Mouse (Mus musculus) splenic B cell, adult 2 months (primary cell): Measurements from ENCODE around the gene Krtap28-13.

Source experiments
- DNase-seq: peaks from one replicate; pipeline ENCODE4 v3.0.0-alpha.2; 2011; ENCODE audit warnings: low read depth, low spot score
- H3K27me3 ChIP-seq: 2 replicates; pipeline ENCODE4 v1.6.1; 2012; ENCODE audit warnings: mild to moderate bottlenecking, low read length, moderate library complexity, mixed read lengths; ENCODE audit not compliant: control insufficient read depth, poor library complexity, insufficient read depth, severe bottlenecking
- H3K36me3 ChIP-seq: 2 replicates; pipeline ENCODE4 v1.6.1; 2012; ENCODE audit warnings: mild to moderate bottlenecking, low read length, moderate library complexity, mixed read lengths; ENCODE audit not compliant: control insufficient read depth, poor library complexity, insufficient read depth, severe bottlenecking

Gene Krtap28-13

GRCm38 (mm10) chr1:83066577-83066976 is 5.8 kb downstream of the Krtap28-13 start:
- no peak for DNase-seq
- Histone ChIP-seq H3K27me3 (no peaks in the 10 kb centered on the region), H3K36me3 (no peaks in the 10 kb centered on the region)

GRCm38 (mm10) chr1:83067205-83067604 is 6.5 kb downstream of the Krtap28-13 start:
- H3K36me3 ChIP-seq: no peaks in the 10 kb centered on the region
- DNase-seq: no peak
- H3K27me3 ChIP-seq: no peaks in the 10 kb centered on the region

DNA sequence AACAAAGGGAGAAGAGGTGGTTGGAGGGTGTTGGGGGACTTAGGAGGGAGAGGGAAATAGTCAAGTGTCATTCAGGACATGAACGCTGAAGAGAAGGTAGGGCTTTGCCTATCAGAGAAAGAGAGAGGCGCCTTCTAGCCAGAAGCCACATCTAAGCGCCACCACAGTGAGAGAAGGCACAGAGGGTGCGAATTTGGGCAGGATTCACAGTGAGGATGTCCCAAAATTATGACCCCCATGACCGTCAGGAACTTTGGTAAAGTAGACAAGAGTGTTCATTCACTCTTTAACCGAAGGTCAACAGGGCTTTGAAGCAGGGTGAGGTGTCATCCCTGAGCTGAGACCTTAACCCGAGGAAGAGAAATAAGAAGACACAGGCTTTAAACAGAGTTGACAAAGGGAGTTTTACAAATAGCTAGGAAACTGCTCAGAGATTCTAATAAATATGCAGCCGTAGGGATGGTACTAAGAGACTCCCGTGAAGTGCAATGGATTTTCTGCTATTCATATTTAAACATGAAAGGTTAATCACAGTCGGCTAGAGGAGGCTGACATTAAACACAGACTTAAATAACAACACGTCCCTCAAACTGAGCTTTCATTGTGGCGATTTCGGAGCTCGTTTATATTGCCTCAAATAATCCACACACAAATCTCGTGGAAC is 14.9 kb downstream of the Krtap28-13 start:
- Histone ChIP-seq H3K36me3 (no peaks in the 10 kb centered on the region), H3K27me3 (no peaks in the 10 kb centered on the region; the same call in 1 of the 2 replicates)
- no peak for DNase-seq

DNA sequence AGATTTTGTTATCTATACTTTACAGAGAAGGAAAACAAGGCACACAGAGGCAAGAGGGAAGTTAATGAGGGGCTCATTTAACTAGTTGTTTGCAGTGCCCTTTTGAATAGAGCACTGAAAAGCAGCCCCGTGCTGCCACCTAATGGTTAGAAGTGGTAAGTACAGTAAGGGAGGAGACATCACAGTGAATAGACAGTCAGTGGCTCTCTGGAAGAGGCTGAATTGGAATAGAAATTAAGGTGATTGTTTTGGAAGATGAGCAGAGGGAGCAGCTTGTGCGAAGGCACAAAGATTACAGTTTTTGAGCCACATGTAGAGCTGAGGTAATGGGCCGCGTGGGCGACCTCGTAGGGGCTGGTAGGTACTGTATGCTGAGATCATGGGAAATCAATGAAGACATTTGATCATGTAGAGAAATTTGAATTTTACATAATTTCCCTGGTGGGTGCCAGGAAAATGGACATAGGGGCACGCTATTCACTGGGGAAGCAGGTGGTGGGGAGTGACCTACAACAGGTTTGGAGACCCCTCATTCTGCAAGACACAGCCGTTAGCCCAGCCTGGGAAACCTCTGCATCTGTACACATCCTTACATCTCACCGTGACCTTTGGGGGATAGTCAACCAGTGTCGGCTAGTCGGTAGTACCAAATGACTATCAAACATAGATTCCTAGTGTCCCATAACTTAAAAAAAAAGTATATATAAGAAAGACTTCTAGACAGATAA is 15.6 kb downstream of the Krtap28-13 start:
- no peaks in the 10 kb centered on the region for H3K36me3 ChIP-seq
- peak; percentile 49 for DNase-seq
- H3K27me3 ChIP-seq: no peaks in the 10 kb centered on the region; the same call in 1 of the 2 replicates

GRCm38 (mm10) chr1:83077016-83077415 is 16.3 kb downstream of the Krtap28-13 start:
- Histone ChIP-seq H3K27me3 (no peaks in the 10 kb centered on the region; the same call in 1 of the 2 replicates), H3K36me3 (no peaks in the 10 kb centered on the region)
- DNase-seq: no peak

GRCm38 (mm10) chr1:83084790-83085189 is 24.1 kb downstream of the Krtap28-13 start:
- Histone ChIP-seq H3K36me3 (no peaks in the 10 kb centered on the region), H3K27me3 (no peaks in the 10 kb centered on the region)
- no peak for DNase-seq

DNA sequence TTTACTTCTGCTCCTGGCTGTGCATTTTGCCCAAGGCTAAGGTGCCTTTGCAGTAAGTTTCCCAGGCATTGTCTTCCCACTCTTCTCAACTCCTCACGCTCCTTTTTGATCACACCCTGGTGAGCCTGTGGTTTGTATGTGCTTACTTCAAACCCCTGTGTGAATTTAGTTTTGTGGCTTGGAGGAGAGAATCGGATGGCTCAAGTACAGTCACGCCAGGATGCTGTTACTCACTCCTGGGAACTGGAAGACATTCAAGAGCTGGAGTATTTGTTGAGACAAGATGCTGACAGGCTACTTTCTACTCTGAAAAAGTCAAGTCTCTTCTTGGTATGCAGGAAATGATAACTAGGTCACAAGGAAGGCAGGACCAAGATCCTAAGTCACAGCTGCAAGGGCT is 30.5 kb downstream of the Krtap28-13 start:
- DNase-seq: no peak
- Histone ChIP-seq H3K27me3 (no peaks in the 10 kb centered on the region), H3K36me3 (no peaks in the 10 kb centered on the region)

DNA sequence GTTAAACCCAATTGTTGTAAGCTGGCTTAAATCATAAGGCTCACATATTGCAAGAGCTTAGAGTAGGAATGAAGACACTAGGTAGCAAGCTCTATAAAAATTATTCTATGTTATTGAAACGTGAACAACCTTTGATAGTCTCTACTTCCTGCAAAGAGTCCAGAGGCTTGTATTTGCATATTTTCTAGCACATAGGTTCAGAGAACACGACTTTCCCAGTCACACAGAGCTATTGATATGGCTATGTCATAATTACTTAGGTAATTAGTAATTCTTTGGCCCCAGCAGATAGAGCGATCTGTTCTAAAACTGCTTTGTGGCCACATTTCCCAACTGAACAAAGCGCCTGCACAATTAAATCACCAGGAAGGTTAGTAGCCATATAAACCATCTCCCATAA is 36.2 kb downstream of the Krtap28-13 start:
- no peak for DNase-seq
- no peaks in the 10 kb centered on the region for H3K36me3 ChIP-seq
- H3K27me3 ChIP-seq: no peaks in the 10 kb centered on the region

DNA sequence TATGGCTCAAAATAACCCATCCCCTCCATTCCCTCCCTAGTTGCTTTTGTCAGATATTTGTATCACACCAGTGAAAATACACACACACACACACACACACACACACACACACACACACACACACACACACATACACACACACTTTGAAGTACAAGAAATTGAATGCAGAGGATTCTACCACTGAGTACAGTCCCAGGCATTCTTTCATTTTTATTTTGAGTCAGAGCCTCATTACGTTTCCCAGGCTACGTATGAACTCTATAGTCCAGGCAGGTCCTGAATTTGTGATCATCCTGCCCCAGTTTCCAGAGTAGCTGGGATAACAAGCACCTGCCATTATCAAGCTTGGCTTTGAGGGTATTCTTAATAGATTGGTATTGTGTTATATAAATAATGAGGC is 38.4 kb downstream of the Krtap28-13 start:
- no peaks in the 10 kb centered on the region for H3K27me3 ChIP-seq
- H3K36me3 ChIP-seq: no peaks in the 10 kb centered on the region
- DNase-seq: no peak

DNA sequence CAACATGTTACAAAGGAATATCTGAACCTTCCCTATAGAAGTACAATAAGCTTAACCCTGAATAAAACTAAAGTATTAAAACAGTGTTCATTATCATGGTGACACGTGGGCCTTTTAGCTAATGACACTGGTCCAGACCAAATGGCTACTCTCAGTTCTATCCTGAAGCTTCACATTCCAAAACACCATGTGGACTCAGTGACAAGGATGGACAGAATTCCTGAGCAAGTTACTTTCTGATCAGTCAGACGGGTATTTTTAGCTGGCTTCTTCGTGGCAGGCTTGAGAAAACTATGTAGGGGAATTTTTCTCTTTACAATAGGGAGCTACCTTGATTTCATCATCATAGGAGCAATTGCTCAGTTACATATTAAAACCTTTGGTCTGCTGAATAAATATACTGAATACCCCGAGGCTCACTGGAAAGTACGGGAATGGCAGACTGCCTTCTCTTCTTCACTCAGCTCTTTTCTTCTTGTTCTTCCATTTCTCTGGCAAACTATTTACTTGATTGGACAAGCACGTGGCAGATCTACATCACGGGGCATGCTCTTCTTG is 38.9 kb downstream of the Krtap28-13 start:
- H3K27me3 ChIP-seq: no peaks in the 10 kb centered on the region
- H3K36me3 ChIP-seq: no peaks in the 10 kb centered on the region
- DNase-seq: no peak

GRCm38 (mm10) chr1:83101891-83102290 is 41.2 kb downstream of the Krtap28-13 start:
- no peak for DNase-seq
- no peaks in the 10 kb centered on the region for H3K36me3 ChIP-seq

GRCm38 (mm10) chr1:83105464-83105863 is 44.7 kb downstream of the Krtap28-13 start:
- H3K27me3 ChIP-seq: no peaks in the 10 kb centered on the region
- H3K36me3 ChIP-seq: no peaks in the 10 kb centered on the region
- DNase-seq: no peak

More at GRCm38 (mm10) chr1:83101891-83102290, 41.2 kb downstream of the Krtap28-13 start:
- no peaks in the 10 kb centered on the region for H3K27me3 ChIP-seq

GRCm38 (mm10) chr1:83107410-83107978 is 46.8 kb downstream of the Krtap28-13 start:
- H3K36me3 ChIP-seq: no peaks in the 10 kb centered on the region
- no peak for DNase-seq

DNA sequence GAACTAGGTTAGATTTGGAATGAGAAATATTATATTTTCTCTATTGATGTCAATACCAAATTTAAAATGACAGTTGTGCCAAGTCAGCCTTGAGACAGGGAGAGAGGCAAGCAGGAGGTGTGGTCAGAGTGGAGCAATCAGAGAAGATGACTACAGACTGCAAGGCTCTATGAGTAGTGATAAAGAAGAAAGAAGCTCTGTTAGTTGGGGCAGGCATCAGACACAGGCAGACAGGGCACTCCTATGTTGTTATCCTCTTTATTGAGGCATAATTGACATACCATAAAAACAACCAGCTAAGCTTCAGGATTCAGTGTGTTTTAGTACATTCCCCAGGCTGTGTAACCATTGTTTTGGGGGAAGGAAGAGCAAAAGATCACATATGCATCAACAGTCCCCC is 50.3 kb downstream of the Krtap28-13 start:
- DNase-seq: no peak
- no peaks in the 10 kb centered on the region for H3K27me3 ChIP-seq
- H3K36me3 ChIP-seq: no peaks in the 10 kb centered on the region

More at GRCm38 (mm10) chr1:83107410-83107978, 46.8 kb downstream of the Krtap28-13 start:
- H3K27me3 ChIP-seq: no peaks in the 10 kb centered on the region
